8 mouse cellular contexts compared by ENCODE assay signal in the genomic region with DNA sequence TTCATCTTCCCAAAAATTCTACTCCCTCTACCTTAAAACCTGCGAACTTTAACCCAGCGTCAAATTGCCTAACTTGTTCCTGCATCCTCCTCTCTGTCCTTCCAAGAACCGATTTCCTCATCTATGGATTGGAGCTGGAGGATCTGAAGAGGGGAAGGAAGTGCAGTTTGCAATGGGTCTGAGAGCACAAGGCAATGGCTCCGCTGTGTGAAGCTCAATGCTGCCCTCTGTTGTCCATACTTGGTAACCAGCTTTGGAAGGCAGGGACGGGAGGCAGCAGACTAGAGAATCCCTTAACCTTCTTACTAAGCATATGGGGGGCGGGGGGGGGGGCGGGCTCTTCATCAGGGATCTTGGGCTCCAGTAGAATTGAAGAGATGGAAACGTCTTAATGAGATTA. TPM values are rescaled to one million over a fixed set of nuclear protein-coding genes. Genes with fewer than 3 reads are reported as not detected.
DNase-seq lines count a peak whose midpoint lies in the region; ATAC-seq and TF ChIP-seq lines count a peak whose summit lies in the region.

No protein-coding gene starts in this region.

- peak; percentile 84 for DNase-seq in R1 (ENCODE audit: low read depth, low spot score)
- DNase-seq in cerebellum, postnatal 25 days: peak; percentile 73 to 84
- peak; percentile 82 for DNase-seq in layer of hippocampus, adult 11-12 months (ENCODE audit: low spot score)
- DNase-seq in lung, postnatal 0 days (ENCODE audit: low spot score): peak; percentile 86
- peak; percentile 52 for DNase-seq in ovary, postnatal 36 days (ENCODE audit: low spot score)
- peak; percentile 63 for DNase-seq in urinary bladder, postnatal 25 days (ENCODE audit: low spot score)

- H3K9ac ChIP-seq in lung, postnatal 0 days (replicated peaks; ENCODE audit: low read depth): no peak overlapping the region

- H3K9me3 ChIP-seq in lung, postnatal 0 days (ENCODE audit: low read length): no peaks in the 10 kb centered on the region

- peak; percentile 91 for TF ChIP-seq CTCF in lung, postnatal 0 days (IDR thresholded peaks at IDR 0.05)

- no peak for TF ChIP-seq EP300 in lung, postnatal 0 days (IDR thresholded peaks at IDR 0.05)

- WGBS in lung, postnatal 0 days: under 1% methylated on average over 8 of the region's 8 CpGs

- H3K4me1 ChIP-seq in lung, postnatal 0 days (ENCODE audit: insufficient read depth, low read depth, low read length): no peaks in the 10 kb centered on the region

- H3K27ac ChIP-seq in lung, postnatal 0 days (ENCODE audit: low read length): no peak overlapping the region

- H3K4me3 ChIP-seq in lung, postnatal 0 days (ENCODE audit: low read depth, low read length): no peak overlapping the region

- ATAC-seq in CD4-positive, CD25-positive, alpha-beta regulatory T cell, adult 4 months: peak; percentile 80
- peak; percentile 84 for ATAC-seq in granulocyte monocyte progenitor cell, adult 5-6 weeks (replicated peaks; ENCODE audit: poor library complexity, severe bottlenecking)
- ATAC-seq in lung, postnatal 0 days: peak; percentile 52

- H3K4me2 ChIP-seq in lung, postnatal 0 days (replicated peaks; ENCODE audit: low read depth, low read length): no peak overlapping the region

- no peaks in the 10 kb centered on the region for H3K36me3 ChIP-seq in lung, postnatal 0 days (ENCODE audit: insufficient read depth, low read length)

- peaks cover 40% of the 10 kb centered on the region; the same call in 1 of the 2 replicates for H3K27me3 ChIP-seq in lung, postnatal 0 days (replicated peaks; ENCODE audit: insufficient read depth, low read length)

RNA-seq across cellular contexts. Expression of gene Faah, which starts 37.0 kb away (rescaled TPM):
- 10 to 100 TPM; 48.1 to 85.6 TPM for polyA plus RNA-seq in CD4-positive, CD25-positive, alpha-beta regulatory T cell, adult 4 months (2017; shearing (Covaris generic))
- total RNA-seq in granulocyte monocyte progenitor cell, adult 5-6 weeks (2014; fragmentation: Nextera tagmentation): 1.8 and 3.6 TPM in 2 replicates
- 1.3 and 2.1 TPM in 2 replicates for total RNA-seq in granulocyte monocyte progenitor cell, adult 5-6 weeks (2017)
- polyA plus RNA-seq in lung, postnatal 0 days (2015; fragmentation: Nextera tagmentation; extraction: Ambion mirVana): 12.1 and 13.4 TPM in 2 replicates

RNA-seq across cellular contexts. Expression of gene Dmbx1, which starts 41.0 kb away (rescaled TPM):
- not detected for polyA plus RNA-seq in CD4-positive, CD25-positive, alpha-beta regulatory T cell, adult 4 months (2017; shearing (Covaris generic))
- not detected in 2 replicates for total RNA-seq in granulocyte monocyte progenitor cell, adult 5-6 weeks (2014; fragmentation: Nextera tagmentation)
- total RNA-seq in granulocyte monocyte progenitor cell, adult 5-6 weeks (2017): not detected in 2 replicates
- not detected in 2 replicates for polyA plus RNA-seq in lung, postnatal 0 days (2015; fragmentation: Nextera tagmentation; extraction: Ambion mirVana)
